Mouse (Mus musculus) erythroblast, adult 5-6 weeks (primary cell): Measurements from ENCODE around the gene Nop53. TPM values are rescaled to one million over a fixed set of nuclear protein-coding genes. Genes with fewer than 3 reads are reported as not detected.
"Not testable (repeated sequence)": the region's sequence is repeated elsewhere in the genome, so short reads cannot be mapped to it uniquely, and the experiment has no call there.

Experiments
- ATAC-seq: replicated peaks from 2 replicates; pipeline ENCODE4 v1.8.0; 2016; ENCODE audit warnings: moderate number of reproducible peaks, mild to moderate bottlenecking, moderate TSS enrichment, inconsistent platforms; ENCODE audit not compliant: poor library complexity, low FRiP score, severe bottlenecking
- total RNA-seq, 2 experiments: library from RNA; stranded (forward) in 1 of 2; stranded (reverse) in 1 of 2; fragments of 150-400 nt in 1 of 2; fragments of 200-764, 138-1000 nt in 1 of 2; gene quantifications; 2 replicates each; pipeline versions ENCODE4 v1.2.3 to v1.2.4; 2015 to 2017; ENCODE audit warnings: low replicate concordance in 2 of 2

Gene Nop53
- total RNA-seq, 2 experiments from 2014 or later = 14.6 to 75.8 TPM

GRCm38 (mm10) chr7:15929910-15930309 lies 16.0 kb downstream of the Nop53 start:
- peak; percentile 97 for ATAC-seq

DNA sequence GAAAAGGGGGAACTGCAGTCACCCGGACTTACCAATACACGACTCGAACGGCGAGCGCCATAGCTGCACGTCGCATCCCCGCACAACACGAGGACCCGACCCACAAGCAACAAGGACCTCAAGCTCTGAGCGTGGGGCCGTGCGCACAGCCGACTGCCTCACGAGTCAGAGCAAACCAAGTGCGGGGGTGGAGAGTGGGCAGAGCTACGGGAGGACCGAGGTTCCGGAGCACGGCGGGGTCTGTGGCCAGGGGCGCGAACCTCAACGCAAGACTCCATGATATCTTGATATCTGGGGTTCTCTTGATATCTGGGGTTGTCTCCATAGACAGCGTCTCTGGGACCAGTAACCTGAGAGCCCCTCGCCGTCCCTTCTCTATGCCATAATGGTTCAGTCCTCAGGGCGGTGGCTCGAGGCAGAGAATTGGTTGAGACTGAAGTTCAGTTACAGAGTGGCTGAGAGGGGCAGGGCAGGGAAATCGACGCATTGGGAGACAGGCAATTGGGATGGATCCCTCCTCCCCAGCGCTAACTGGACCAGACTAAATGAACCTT lies 23.6 kb downstream of the Nop53 start, which contains the start of gene Selenow:
Gene Selenow (minus strand): TSS at position 183 of the 554 bp plus-strand sequence.
- ATAC-seq = peak; percentile 99

DNA sequence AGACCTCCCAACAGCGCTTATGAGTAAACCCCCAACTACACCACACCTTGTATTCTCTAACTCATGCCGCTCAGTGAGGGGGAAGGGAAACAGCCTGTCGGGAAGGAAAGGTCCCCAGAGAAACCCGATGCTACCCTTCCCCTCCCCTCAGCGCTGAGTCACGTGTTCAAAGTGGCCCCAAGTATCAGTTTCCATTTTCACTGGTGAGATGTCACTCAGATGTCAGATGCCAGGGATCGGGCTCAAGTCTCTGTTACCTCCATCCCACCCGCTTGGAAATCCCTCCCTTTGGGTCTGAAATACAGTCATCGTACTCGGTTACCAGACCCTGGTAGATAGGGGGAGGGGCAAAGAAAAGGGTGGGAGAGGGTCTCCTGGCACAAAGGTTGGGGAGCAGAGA lies 24.1 kb downstream of the Nop53 start:
- ATAC-seq = peak; percentile 52

GRCm38 (mm10) chr7:15920645-15921190 lies 25.2 kb downstream of the Nop53 start:
- ATAC-seq = no peak

DNA sequence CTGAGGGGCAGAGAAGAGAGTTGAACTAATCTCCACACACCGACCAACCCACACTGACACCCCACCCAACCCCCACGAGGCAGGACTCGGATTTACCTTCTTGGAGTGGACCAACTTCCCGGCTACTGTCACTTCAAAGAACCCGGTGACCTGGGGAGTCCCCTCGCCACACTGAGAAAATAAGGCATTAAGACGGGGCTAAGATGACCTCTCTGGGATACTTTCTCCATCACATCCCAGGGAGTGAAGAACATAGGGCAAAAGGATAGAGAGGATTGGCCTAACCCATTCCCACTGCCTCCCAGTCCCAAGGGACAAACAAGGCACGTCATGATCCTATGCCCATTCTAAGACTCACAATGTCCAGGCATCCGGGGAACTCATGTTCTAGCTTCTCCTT lies 25.9 kb downstream of the Nop53 start:
- ATAC-seq = no peak

- no peak for ATAC-seq
Measured at GRCm38 (mm10) chr7:15918371-15918770, 27.5 kb downstream of the Nop53 start.

DNA sequence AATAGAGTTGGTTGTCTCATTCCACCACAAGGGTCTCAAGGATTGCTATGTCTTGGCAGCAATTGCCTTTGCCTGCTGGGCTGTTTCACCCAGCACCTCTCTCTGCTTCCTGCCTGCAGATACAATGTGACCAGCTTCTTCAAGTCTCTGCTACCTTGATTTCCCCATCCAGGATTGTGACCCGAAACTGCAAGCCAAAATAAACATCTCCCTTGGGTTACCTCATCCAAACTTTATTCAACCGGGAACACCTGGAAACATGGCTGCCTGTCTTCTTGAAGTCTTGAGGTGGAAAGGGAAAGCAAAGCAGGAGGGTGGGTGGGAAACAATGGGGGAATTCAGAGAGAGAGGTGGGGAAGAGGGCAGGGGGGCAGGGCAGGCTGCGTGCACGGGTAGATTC lies 28.9 kb downstream of the Nop53 start:
- no peak for ATAC-seq

- no peak for ATAC-seq
Measured at GRCm38 (mm10) chr7:15916134-15916723, 29.6 kb downstream of the Nop53 start.

- ATAC-seq = not testable (repeated sequence)
Measured at GRCm38 (mm10) chr7:15915695-15916094, 30.2 kb downstream of the Nop53 start.

DNA sequence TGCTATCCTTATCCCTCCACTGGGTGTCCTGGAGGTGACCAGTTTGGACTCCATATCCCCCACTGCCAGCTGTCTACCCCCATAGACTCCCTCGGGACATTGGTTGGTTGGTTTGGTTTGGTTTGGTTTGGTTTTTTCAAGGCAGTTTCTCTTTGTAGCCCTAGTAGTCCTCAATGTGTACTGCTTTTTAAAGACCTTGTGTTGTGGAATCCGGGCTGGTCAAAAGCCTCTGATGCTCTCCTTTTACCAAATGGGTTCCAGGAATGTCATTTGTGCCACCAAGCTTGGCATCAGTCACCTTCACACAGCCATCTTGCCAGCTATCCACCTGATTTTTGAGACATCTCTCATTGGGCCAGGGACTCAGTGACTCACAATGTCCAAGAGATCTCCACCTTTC lies 31.1 kb downstream of the Nop53 start:
- no peak for ATAC-seq

DNA sequence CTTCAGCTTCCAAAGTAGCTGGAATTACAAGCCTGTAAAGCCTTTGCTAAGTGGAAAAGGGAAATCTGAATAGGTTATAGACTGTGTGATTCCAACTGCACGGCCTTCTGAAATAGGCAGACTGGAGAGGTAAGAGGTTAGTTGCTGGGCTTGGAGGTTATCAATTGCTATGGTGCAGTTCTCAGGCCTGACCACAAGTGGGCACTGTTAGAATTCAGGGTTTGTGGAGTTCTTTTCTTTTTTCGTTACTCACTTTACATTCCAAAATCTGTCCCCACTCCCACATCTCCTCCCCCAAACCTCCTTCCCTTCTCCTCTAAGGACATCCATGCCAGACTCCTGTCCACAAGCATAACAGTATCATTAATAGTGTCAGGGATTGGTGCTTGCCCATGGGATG lies 31.6 kb downstream of the Nop53 start:
- ATAC-seq = peak; percentile 84

- ATAC-seq = 0 out of 2 replicates have a peak, but pooled peaks have one; percentile 75
Measured at GRCm38 (mm10) chr7:15912183-15912582, 33.7 kb downstream of the Nop53 start.

DNA sequence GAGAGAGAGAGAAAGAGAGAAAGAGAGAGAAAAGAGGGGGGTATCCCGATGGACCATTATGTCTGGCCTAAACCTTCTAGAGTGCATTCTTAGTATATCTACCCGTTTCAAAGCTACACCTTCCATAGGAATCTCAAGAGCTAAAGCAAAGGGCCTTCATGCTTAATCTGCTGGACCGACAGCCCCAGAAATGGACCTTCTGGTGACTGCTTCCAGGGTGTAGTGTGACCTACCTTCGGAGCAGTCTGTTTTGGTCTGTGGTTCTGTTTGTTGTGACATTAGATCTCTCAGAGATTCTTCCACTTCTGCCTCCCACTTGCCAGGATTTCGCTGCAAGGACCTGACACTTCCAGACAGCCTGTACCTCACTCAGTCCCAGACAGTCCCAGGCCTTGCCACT lies 35.4 kb downstream of the Nop53 start:
- no peak for ATAC-seq

DNA sequence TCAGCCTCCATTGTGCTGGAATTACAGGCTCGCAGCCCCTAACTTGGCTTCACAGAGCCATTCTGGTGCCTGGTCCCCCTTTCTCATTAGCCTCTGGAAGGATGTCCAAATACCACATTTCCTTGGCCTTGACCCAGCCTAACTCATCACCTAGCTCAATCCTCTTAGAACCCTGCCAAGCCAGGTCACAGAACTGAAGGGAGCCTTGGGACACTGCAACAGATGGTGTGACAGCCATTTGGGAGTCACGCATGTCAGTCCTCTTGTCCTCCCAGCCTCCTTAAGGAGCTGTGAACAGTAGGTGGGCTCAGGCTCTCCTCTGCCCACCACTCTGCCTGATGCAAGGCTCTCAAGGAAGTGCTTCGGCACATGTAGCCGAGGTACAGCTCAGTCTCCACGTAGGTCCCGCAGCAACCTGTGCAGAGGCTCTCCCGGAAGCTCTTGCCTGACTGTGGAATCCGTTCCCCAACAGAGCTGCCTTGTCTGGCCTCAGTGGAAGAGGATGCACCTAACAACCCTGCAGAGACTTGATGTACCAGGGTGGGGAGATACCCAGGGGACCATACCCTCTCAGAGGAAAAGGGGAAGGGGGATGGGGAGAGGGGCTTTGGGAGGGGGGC lies 37.8 kb downstream of the Nop53 start:
- no peak for ATAC-seq

DNA sequence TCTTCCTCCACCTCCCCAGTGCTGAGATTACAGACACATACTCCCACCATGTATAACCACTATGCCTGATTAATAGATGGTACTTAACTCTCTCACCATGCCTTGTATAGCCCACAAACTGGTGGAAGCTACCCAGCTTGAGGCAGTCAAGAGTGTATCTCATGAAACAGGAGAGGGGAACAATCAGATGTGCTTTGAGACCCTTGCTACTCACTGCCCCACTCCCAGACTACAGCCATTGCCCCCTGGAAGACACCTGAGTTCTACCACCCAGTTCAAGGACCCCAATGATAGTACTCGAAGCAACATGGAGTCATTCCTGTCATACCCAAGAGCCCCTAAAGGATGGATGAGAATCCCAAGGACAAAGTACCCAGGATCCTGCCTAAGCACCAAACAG lies 39.3 kb downstream of the Nop53 start:
- ATAC-seq = no peak

GRCm38 (mm10) chr7:15905861-15906260 lies 40.0 kb downstream of the Nop53 start:
- no peak for ATAC-seq

GRCm38 (mm10) chr7:15901366-15902048 lies 44.4 kb downstream of the Nop53 start:
- no peak for ATAC-seq

- no peak for ATAC-seq
Measured at GRCm38 (mm10) chr7:15894251-15894650, 51.6 kb downstream of the Nop53 start.
